Mouse (Mus musculus) liver, postnatal 0 days (tissue): ENCODE results near the gene Rhbdf2.

ENCODE experiments used
- CTCF ChIP-seq: sonication (generic); IDR thresholded peaks from 2 replicates; pipeline ENCODE4 v1.5.1; 2016; ENCODE audit warnings: antibody characterized with exemption, low read depth
- EP300 ChIP-seq: IDR thresholded peaks from 2 replicates; pipeline ENCODE4 v1.6.1; 2016; ENCODE audit warnings: antibody characterized with exemption, low read depth, mild to moderate bottlenecking

DNA sequence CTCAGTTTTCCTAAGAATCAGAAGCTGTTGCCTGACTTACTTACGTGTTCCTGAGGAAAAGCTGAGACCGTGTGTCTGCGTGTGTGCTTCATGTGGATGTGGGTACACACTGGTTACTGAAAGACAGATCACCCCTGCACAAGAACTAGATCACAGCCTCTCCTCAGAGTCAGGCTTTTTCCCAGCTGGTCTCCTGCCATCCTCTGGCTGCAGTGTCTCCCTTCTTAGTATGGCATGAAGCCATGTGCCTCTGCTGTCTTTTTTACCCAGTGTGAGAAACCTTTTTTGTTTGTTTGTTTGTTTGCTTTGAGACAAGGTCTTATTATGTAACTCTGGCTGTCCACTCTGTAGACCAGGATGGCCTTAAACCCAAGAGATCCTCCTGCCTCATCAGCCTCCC, 47.5 kb downstream of the Rhbdf2 start:
- no peak for TF ChIP-seq CTCF
- no peak for TF ChIP-seq EP300
